Mouse (Mus musculus) myocyte (in vitro differentiated cells): Measurements from ENCODE around the gene Wdr74. TPM values are rescaled to one million over a fixed set of nuclear protein-coding genes. Genes with fewer than 3 reads are reported as not detected.
A peak's percentile ranks its signal among the peaks of the same experiment; 100 is the strongest.

Experiments
- H3K27me3 ChIP-seq: one replicate; pipeline ENCODE4 v1.6.1; 2011; ENCODE audit not compliant: control insufficient read depth, insufficient read depth, insufficient read length
- H3K36me3 ChIP-seq: one replicate; pipeline ENCODE4 v1.6.1; 2011; ENCODE audit not compliant: control insufficient read depth, insufficient read depth
- H3K4me2 ChIP-seq: one replicate; pipeline ENCODE4 v1.6.1; 2011; ENCODE audit warnings: low read depth, control low read depth
- H3K4me3 ChIP-seq: one replicate; pipeline ENCODE4 v1.5.1; 2011; ENCODE audit warnings: mild to moderate bottlenecking, control low read depth, moderate library complexity
- H3K79me2 ChIP-seq: one replicate; pipeline ENCODE4 v1.6.1; 2011; ENCODE audit not compliant: control insufficient read depth, insufficient read depth
- H3ac ChIP-seq: one replicate; pipeline ENCODE4 v1.6.1; 2011; ENCODE audit not compliant: control insufficient read depth, insufficient read length
- CEBPB ChIP-seq: IDR thresholded peaks from 2 replicates; pipeline ENCODE4 v1.6.1; 2011; ENCODE audit warnings: mild to moderate bottlenecking, moderate library complexity; ENCODE audit not compliant: poor library complexity, insufficient read depth, severe bottlenecking
- E2F4 ChIP-seq: IDR thresholded peaks from one replicate; pipeline ENCODE4 v1.6.1; 2011; ENCODE audit warnings: mild to moderate bottlenecking, control low read depth, moderate library complexity; ENCODE audit not compliant: insufficient read depth
- MAX ChIP-seq: IDR thresholded peaks from one replicate; pipeline ENCODE4 v1.6.1; 2011; ENCODE audit warnings: low read depth, mild to moderate bottlenecking, control low read depth
- MYOD1 ChIP-seq, 3 experiments: IDR thresholded peaks; one replicate each; pipeline ENCODE4 v1.6.1; 2011; ENCODE audit warnings: control low read depth in 2 of 3, low read depth in 2 of 3, mild to moderate bottlenecking in 2 of 3, moderate library complexity in 1 of 3; ENCODE audit not compliant: insufficient read length in 2 of 3, control insufficient read depth in 1 of 3
- MYOG ChIP-seq, 3 experiments: IDR thresholded peaks; one replicate each; pipeline ENCODE4 v1.6.1; 2011; ENCODE audit warnings: control low read depth in 2 of 3, low read depth in 2 of 3, mild to moderate bottlenecking in 2 of 3; ENCODE audit not compliant: insufficient read length in 2 of 3, control insufficient read depth in 1 of 3, insufficient read depth in 1 of 3
- POLR2A ChIP-seq: IDR thresholded peaks from one replicate; pipeline ENCODE4 v1.6.1; 2011; ENCODE audit warnings: low read depth, mild to moderate bottlenecking, control low read depth, moderate library complexity; ENCODE audit not compliant: insufficient read length
- POLR2AphosphoS2 ChIP-seq: IDR thresholded peaks from one replicate; pipeline ENCODE4 v1.6.1; 2011; ENCODE audit warnings: low read depth, control low read depth; ENCODE audit not compliant: insufficient read length
- REST ChIP-seq: IDR thresholded peaks from one replicate; pipeline ENCODE4 v1.6.1; 2011; ENCODE audit warnings: mild to moderate bottlenecking, control low read depth, moderate library complexity; ENCODE audit not compliant: insufficient read depth, insufficient read length
- SRF ChIP-seq: IDR thresholded peaks from one replicate; pipeline ENCODE4 v1.6.1; 2011; ENCODE audit warnings: low read depth; ENCODE audit not compliant: control insufficient read depth, insufficient read length
- TCF12 ChIP-seq: IDR thresholded peaks from one replicate; pipeline ENCODE4 v1.6.1; 2011; ENCODE audit warnings: mild to moderate bottlenecking, control low read depth; ENCODE audit not compliant: poor library complexity, insufficient read depth, severe bottlenecking
- TCF3 ChIP-seq: IDR thresholded peaks from one replicate; pipeline ENCODE4 v1.6.1; 2011; ENCODE audit warnings: low read depth, control low read depth; ENCODE audit not compliant: insufficient read length
- USF1 ChIP-seq: IDR thresholded peaks from one replicate; pipeline ENCODE4 v1.6.1; 2011; ENCODE audit warnings: low read depth, mild to moderate bottlenecking, control low read depth, moderate library complexity
- polyA plus RNA-seq: library from polyadenylated mRNA; unstranded; fragments of >200 nt; fragmentation: generic; extraction: Trizol; gene quantifications from one replicate; pipeline ENCODE4 v1.2.1, GENCODE M21; 2012; ENCODE audit warnings: missing spikeins

The Wdr74 gene
- polyA plus RNA-seq, 1 experiment = 109 TPM

GRCm38 (mm10) chr19:8773409-8773808 is 37.8 kb downstream of the Wdr74 start:
- Histone ChIP-seq H3K36me3 (peaks cover 22% of the 10 kb centered on the region), H3K79me2 (peaks cover 18% of the 10 kb centered on the region), H3K4me3 (peak overlapping the region; percentile 66), H3K4me2 (peak overlapping the region; percentile 69), H3ac (peak overlapping the region; percentile 93), H3K27me3 (no peaks in the 10 kb centered on the region)
- TF ChIP-seq POLR2AphosphoS2 = peak; percentile 75
- TF ChIP-seq MYOD1 (IDR thresholded peaks at IDR 0.05; ENCODE audit: control insufficient read depth in 1 of 3, insufficient read length in 2 of 3, low read depth in 2 of 3) = no peak
- no peak for TF ChIP-seq MYOG (IDR thresholded peaks at IDR 0.05; ENCODE audit: control insufficient read depth in 1 of 3, insufficient read depth in 1 of 3, insufficient read length in 2 of 3, low read depth in 2 of 3)
- TF ChIP-seq USF1 = no peak

- H3K4me2 ChIP-seq = peak within 1 kb of the TSS; percentile 83
- peaks cover 15% of the 10 kb centered on the region for H3K36me3 ChIP-seq
- peak within 1 kb of the TSS; percentile 66 for H3K4me3 ChIP-seq
- H3ac ChIP-seq = peak within 1 kb of the TSS; percentile 93
- TF ChIP-seq POLR2AphosphoS2 = peak; percentile 99
- peak; percentile 67 for TF ChIP-seq E2F4
- TF ChIP-seq POLR2A = peak; percentile 91
- no peak for TF ChIP-seq TCF3
- H3K79me2 ChIP-seq = peaks cover 18% of the 10 kb centered on the region
- H3K27me3 ChIP-seq = no peaks in the 10 kb centered on the region
Measured at GRCm38 (mm10) chr19:8774086-8774835, 38.6 kb downstream of the Wdr74 start, which contains the start of gene Tmem179b. Tmem179b (minus strand) TSS chr19:8774467.

GRCm38 (mm10) chr19:8774951-8775421 is 39.4 kb downstream of the Wdr74 start:
- no peak for TF ChIP-seq MYOD1 (IDR thresholded peaks at IDR 0.05; ENCODE audit: control insufficient read depth in 1 of 3, insufficient read length in 2 of 3, low read depth in 2 of 3)
- no peak for TF ChIP-seq TCF3
- TF ChIP-seq E2F4 = no peak
- TF ChIP-seq USF1 = no peak
- no peak for TF ChIP-seq TCF12
- TF ChIP-seq SRF = no peak
- TF ChIP-seq REST = no peak
- TF ChIP-seq MYOG (IDR thresholded peaks at IDR 0.05; ENCODE audit: control insufficient read depth in 1 of 3, insufficient read depth in 1 of 3, insufficient read length in 2 of 3, low read depth in 2 of 3) = no peak
- TF ChIP-seq MAX = no peak
- no peak for TF ChIP-seq POLR2A
- no peak for TF ChIP-seq POLR2AphosphoS2
- TF ChIP-seq CEBPB = no peak
- Histone ChIP-seq H3K27me3 (no peaks in the 10 kb centered on the region), H3K4me3 (peak overlapping the region; percentile 66), H3ac (peak overlapping the region; percentile 93), H3K79me2 (peaks cover 17% of the 10 kb centered on the region), H3K4me2 (peak overlapping the region; percentile 83), H3K36me3 (peaks cover 13% of the 10 kb centered on the region)

- Histone ChIP-seq H3K4me3 (peak within 1 kb of the TSS; percentile 48), H3K4me2 (peak within 1 kb of the TSS; percentile 87), H3K36me3 (no peaks in the 10 kb centered on the region), H3K27me3 (no peaks in the 10 kb centered on the region), H3ac (peak within 1 kb of the TSS; percentile 5), H3K79me2 (no peaks in the 10 kb centered on the region)
- peak; percentile 77 for TF ChIP-seq POLR2A
- TF ChIP-seq MYOD1 (IDR thresholded peaks at IDR 0.05; ENCODE audit: control insufficient read depth in 1 of 3, insufficient read length in 2 of 3, low read depth in 2 of 3) = peak in 2 of 3 experiments; percentile 49 to 64
- TF ChIP-seq REST = no peak
- TF ChIP-seq POLR2AphosphoS2 = peak; percentile 64
- TF ChIP-seq TCF12 = no peak
- peak; percentile 63 for TF ChIP-seq SRF
- TF ChIP-seq E2F4 = peak; percentile 65
- TF ChIP-seq MYOG (IDR thresholded peaks at IDR 0.05; ENCODE audit: control insufficient read depth in 1 of 3, insufficient read depth in 1 of 3, insufficient read length in 2 of 3, low read depth in 2 of 3) = peak in 1 of 3 experiments; percentile 31
- TF ChIP-seq USF1 = peak; percentile 99
Measured at GRCm38 (mm10) chr19:8786008-8786781, 50.6 kb downstream of the Wdr74 start, which contains the start of gene Taf6l. Taf6l (minus strand) TSS chr19:8786417.
